ENCODE assay signal across 15 mouse cellular contexts in genomic region chr4:127734641-127735040, GRCm38 (mm10).
A peak's percentile ranks its signal among the peaks of the same experiment; 100 is the strongest.
DNase-seq lines count a peak whose midpoint lies in the region; ATAC-seq lines count a peak whose summit lies in the region.
"Had no signal": no experiment of that assay in that cellular context is flagged by ENCODE, and none has a peak within 500 bp of the region (broad histone marks: within the 10 kb centered on the region; RNA-seq: fewer than 3 reads in every experiment).

No protein-coding gene starts in this region.

- H3K27ac ChIP-seq in forebrain, embryonic 15.5 days (replicated peaks), result peak overlapping the region; percentile 45
- H3K27ac ChIP-seq in forebrain, embryonic 16.5 days (ENCODE audit: low read length), result no peak overlapping the region
- peak overlapping the region; percentile 61; the same call in 1 of the 2 replicates for H3K27ac ChIP-seq in midbrain, embryonic 14.5 days (replicated peaks; ENCODE audit: low read depth, low read length)
- H3K27ac ChIP-seq in midbrain, embryonic 15.5 days, result no peak overlapping the region
- no peak overlapping the region for H3K27ac ChIP-seq in liver, embryonic 11.5 days (ENCODE audit: low read depth, low read length)
- H3K27ac ChIP-seq: gastrocnemius, adult 2 months; heart, adult 2 months; intestine, embryonic 15.5 days; kidney, postnatal 0 days; liver, embryonic 12.5 days had no signal

- peak; percentile 35 for DNase-seq in midbrain, embryonic 14.5 days
- peak; percentile 31 for DNase-seq in forelimb bud, embryonic 11.5 days (ENCODE audit: low read depth, low spot score)
- DNase-seq in retina, embryonic 14.5 days (ENCODE audit: low spot score), result peak; percentile 37
- DNase-seq in liver, embryonic 11.5 days (ENCODE audit: low spot score), result no peak
- DNase-seq: cerebellum, adult 11 months; gastrocnemius, adult 2 months; heart, adult 2 months; right cerebral cortex, postnatal 4 days had no signal

- ATAC-seq in forebrain, embryonic 15.5 days (replicated peaks), result no peak
- ATAC-seq in forebrain, embryonic 16.5 days, result no peak
- no peak for ATAC-seq in midbrain, embryonic 14.5 days (ENCODE audit: low FRiP score, low TSS enrichment)
- ATAC-seq in midbrain, embryonic 15.5 days (replicated peaks), result no peak
- no peak for ATAC-seq in liver, embryonic 11.5 days (replicated peaks; ENCODE audit: low FRiP score)
- ATAC-seq: intestine, embryonic 15.5 days; liver, embryonic 12.5 days; lung, postnatal 0 days had no signal

- H3K4me3 ChIP-seq in forebrain, embryonic 15.5 days, result no peak overlapping the region
- H3K4me3 ChIP-seq in forebrain, embryonic 16.5 days (replicated peaks; ENCODE audit: low read length), result no peak overlapping the region
- no peak overlapping the region for H3K4me3 ChIP-seq in midbrain, embryonic 14.5 days (replicated peaks; ENCODE audit: low read depth, low read length)
- H3K4me3 ChIP-seq in midbrain, embryonic 15.5 days, result no peak overlapping the region
- no peak overlapping the region for H3K4me3 ChIP-seq in liver, embryonic 11.5 days (ENCODE audit: low read depth, low read length)
- H3K4me3 ChIP-seq: gastrocnemius, adult 2 months; heart, adult 2 months; intestine, embryonic 15.5 days; liver, embryonic 12.5 days had no signal

- no peak overlapping the region for H3K9ac ChIP-seq in forebrain, embryonic 15.5 days (replicated peaks)
- no peak overlapping the region for H3K9ac ChIP-seq in forebrain, embryonic 16.5 days (replicated peaks; ENCODE audit: low read depth, low read length)
- H3K9ac ChIP-seq in midbrain, embryonic 14.5 days (replicated peaks; ENCODE audit: low read length), result no peak overlapping the region
- no peak overlapping the region for H3K9ac ChIP-seq in midbrain, embryonic 15.5 days
- no peak overlapping the region for H3K9ac ChIP-seq in liver, embryonic 11.5 days (ENCODE audit: low read depth, low read length)
- H3K9ac ChIP-seq: intestine, embryonic 15.5 days; liver, embryonic 12.5 days had no signal

- no peak overlapping the region for H3K4me2 ChIP-seq in forebrain, embryonic 15.5 days (replicated peaks)
- H3K4me2 ChIP-seq in forebrain, embryonic 16.5 days (ENCODE audit: low read length), result no peak overlapping the region
- H3K4me2 ChIP-seq in midbrain, embryonic 14.5 days (ENCODE audit: low read length), result no peak overlapping the region
- no peak overlapping the region for H3K4me2 ChIP-seq in midbrain, embryonic 15.5 days
- no peak overlapping the region for H3K4me2 ChIP-seq in liver, embryonic 11.5 days
- H3K4me2 ChIP-seq: intestine, embryonic 15.5 days; liver, embryonic 12.5 days had no signal

- peaks cover 21% of the 10 kb centered on the region for H3K4me1 ChIP-seq in forebrain, embryonic 15.5 days
- peaks cover 7% of the 10 kb centered on the region for H3K4me1 ChIP-seq in forebrain, embryonic 16.5 days (replicated peaks; ENCODE audit: control insufficient read depth, insufficient read depth, low read length)
- peaks cover 6% of the 10 kb centered on the region; the same call in 1 of the 2 replicates for H3K4me1 ChIP-seq in midbrain, embryonic 14.5 days (ENCODE audit: control insufficient read depth, insufficient read depth, low read length)
- H3K4me1 ChIP-seq in midbrain, embryonic 15.5 days, result no peaks in the 10 kb centered on the region
- no peaks in the 10 kb centered on the region for H3K4me1 ChIP-seq in liver, embryonic 11.5 days (replicated peaks; ENCODE audit: control insufficient read depth, insufficient read depth, low read length)
- H3K4me1 ChIP-seq: intestine, embryonic 15.5 days; liver, embryonic 12.5 days had no signal

- no peaks in the 10 kb centered on the region for H3K27me3 ChIP-seq in forebrain, embryonic 15.5 days
- no peaks in the 10 kb centered on the region for H3K27me3 ChIP-seq in forebrain, embryonic 16.5 days (replicated peaks; ENCODE audit: control insufficient read depth, insufficient read depth, low read length)
- H3K27me3 ChIP-seq in midbrain, embryonic 14.5 days (ENCODE audit: control insufficient read depth, insufficient read depth, low read length), result no peaks in the 10 kb centered on the region
- H3K27me3 ChIP-seq in midbrain, embryonic 15.5 days (replicated peaks), result no peaks in the 10 kb centered on the region
- no peaks in the 10 kb centered on the region for H3K27me3 ChIP-seq in liver, embryonic 11.5 days (replicated peaks; ENCODE audit: control insufficient read depth, insufficient read depth, low read length)
- H3K27me3 ChIP-seq: intestine, embryonic 15.5 days; liver, embryonic 12.5 days had no signal

- no peaks in the 10 kb centered on the region for H3K9me3 ChIP-seq in forebrain, embryonic 15.5 days
- H3K9me3 ChIP-seq in forebrain, embryonic 16.5 days (ENCODE audit: control insufficient read depth, low read length), result peaks cover 2% of the 10 kb centered on the region; the same call in 1 of the 2 replicates
- no peaks in the 10 kb centered on the region for H3K9me3 ChIP-seq in midbrain, embryonic 14.5 days (ENCODE audit: control insufficient read depth, low read length)
- no peaks in the 10 kb centered on the region for H3K9me3 ChIP-seq in midbrain, embryonic 15.5 days
- H3K9me3 ChIP-seq in liver, embryonic 11.5 days (ENCODE audit: control insufficient read depth, low read length), result no peaks in the 10 kb centered on the region
- H3K9me3 ChIP-seq: intestine, embryonic 15.5 days had no signal

- H3K36me3 ChIP-seq in forebrain, embryonic 15.5 days, result no peaks in the 10 kb centered on the region
- no peaks in the 10 kb centered on the region for H3K36me3 ChIP-seq in forebrain, embryonic 16.5 days (ENCODE audit: control insufficient read depth, insufficient read depth)
- no peaks in the 10 kb centered on the region for H3K36me3 ChIP-seq in midbrain, embryonic 14.5 days (ENCODE audit: control insufficient read depth, insufficient read depth, low read length)
- H3K36me3 ChIP-seq in midbrain, embryonic 15.5 days (replicated peaks), result no peaks in the 10 kb centered on the region
- H3K36me3 ChIP-seq in liver, embryonic 11.5 days (ENCODE audit: control insufficient read depth, insufficient read depth, low read length), result no peaks in the 10 kb centered on the region
- H3K36me3 ChIP-seq: intestine, embryonic 15.5 days; liver, embryonic 12.5 days had no signal

- 17% methylated on average over 8 of the region's 8 CpGs for WGBS in forebrain, embryonic 15.5 days
- 17% methylated on average over 8 of the region's 8 CpGs for WGBS in forebrain, embryonic 16.5 days
- 30% methylated on average over 8 of the region's 8 CpGs for WGBS in midbrain, embryonic 14.5 days
- WGBS in midbrain, embryonic 15.5 days, result 26% methylated on average over 8 of the region's 8 CpGs
- WGBS in liver, embryonic 11.5 days, result 71% methylated on average over 8 of the region's 8 CpGs

Comparison
In these comparisons a context has a peak if more than half of its experiments do, and no peak if none do; other contexts are left out.
1. H3K27ac ChIP-seq: peak in forebrain, embryonic 15.5 days (single experiment) and midbrain, embryonic 14.5 days (single experiment); none in forebrain, embryonic 16.5 days (single experiment), midbrain, embryonic 15.5 days (single experiment) and liver, embryonic 11.5 days (single experiment).